Mouse (Mus musculus): Measurements from ENCODE around the gene Pafah2. TPM values are rescaled to one million over a fixed set of nuclear protein-coding genes. Genes with fewer than 3 reads are reported as not detected.

The Pafah2 gene
- polyA plus RNA-seq, 1 experiment: 4.9 TPM

- Histone ChIP-seq H3K27ac (ENCODE audit: insufficient read depth, low read length) (no peak overlapping the region), H3K4me3 (ENCODE audit: extremely low read depth, insufficient read depth, insufficient read length) (no peak overlapping the region), H3K4me1 (ENCODE audit: control insufficient read depth, insufficient read depth, insufficient read length) (no peaks in the 10 kb centered on the region), H3K36me3 (ENCODE audit: control insufficient read depth, insufficient read depth, low read length) (no peaks in the 10 kb centered on the region), H3K27me3 (ENCODE audit: control insufficient read depth, insufficient read depth, low read length) (no peaks in the 10 kb centered on the region)
- no peak for DNase-seq (ENCODE audit: low read depth in 1 of 2, low spot score in 2 of 2)
- 92% methylated on average over 17 of the region's 17 CpGs for WGBS
- TF ChIP-seq CTCF (IDR thresholded peaks at IDR 0.05; ENCODE audit: extremely low read depth, insufficient read depth, insufficient read length, insufficient replicate concordance) (no peak), POLR2A (IDR thresholded peaks at IDR 0.05; ENCODE audit: low read depth, low read length) (no peak)
Measured at GRCm38 (mm10) chr4:134416177-134416576, 20.1 kb downstream of the Pafah2 start.

GRCm38 (mm10) chr4:134416602-134417001, 20.5 kb downstream of the Pafah2 start:
- Histone ChIP-seq H3K36me3 (ENCODE audit: control insufficient read depth, insufficient read depth, low read length) (no peaks in the 10 kb centered on the region), H3K4me3 (ENCODE audit: extremely low read depth, insufficient read depth, insufficient read length) (no peak overlapping the region), H3K27ac (ENCODE audit: insufficient read depth, low read length) (no peak overlapping the region), H3K4me1 (ENCODE audit: control insufficient read depth, insufficient read depth, insufficient read length) (no peaks in the 10 kb centered on the region), H3K27me3 (ENCODE audit: control insufficient read depth, insufficient read depth, low read length) (no peaks in the 10 kb centered on the region)
- no peak for DNase-seq (ENCODE audit: low read depth in 1 of 2, low spot score in 2 of 2)
- TF ChIP-seq CTCF (IDR thresholded peaks at IDR 0.05; ENCODE audit: extremely low read depth, insufficient read depth, insufficient read length, insufficient replicate concordance): no peak
- TF ChIP-seq POLR2A (IDR thresholded peaks at IDR 0.05; ENCODE audit: low read depth, low read length): no peak
- 92% methylated on average over 15 of the region's 15 CpGs for WGBS

- Histone ChIP-seq H3K4me3 (ENCODE audit: extremely low read depth, insufficient read depth, insufficient read length) (no peak overlapping the region), H3K4me1 (ENCODE audit: control insufficient read depth, insufficient read depth, insufficient read length) (no peaks in the 10 kb centered on the region), H3K27ac (ENCODE audit: insufficient read depth, low read length) (no peak overlapping the region), H3K27me3 (ENCODE audit: control insufficient read depth, insufficient read depth, low read length) (no peaks in the 10 kb centered on the region), H3K36me3 (ENCODE audit: control insufficient read depth, insufficient read depth, low read length) (no peaks in the 10 kb centered on the region)
- TF ChIP-seq CTCF (IDR thresholded peaks at IDR 0.05; ENCODE audit: extremely low read depth, insufficient read depth, insufficient read length, insufficient replicate concordance) (no peak), POLR2A (IDR thresholded peaks at IDR 0.05; ENCODE audit: low read depth, low read length) (no peak)
- no peak for DNase-seq (ENCODE audit: low read depth in 1 of 2, low spot score in 2 of 2)
- 87% methylated on average over 7 of the region's 7 CpGs for WGBS
Measured at GRCm38 (mm10) chr4:134417111-134417510, 21.0 kb downstream of the Pafah2 start.

GRCm38 (mm10) chr4:134421971-134422370, 25.9 kb downstream of the Pafah2 start:
- no peaks in the 10 kb centered on the region for H3K27me3 ChIP-seq (ENCODE audit: control insufficient read depth, insufficient read depth, low read length)
- no peak overlapping the region for H3K27ac ChIP-seq (ENCODE audit: insufficient read depth, low read length)
- no peaks in the 10 kb centered on the region for H3K4me1 ChIP-seq (ENCODE audit: control insufficient read depth, insufficient read depth, insufficient read length)
- WGBS: 88% methylated on average over 11 of the region's 11 CpGs
- no peak for DNase-seq (ENCODE audit: low read depth in 1 of 2, low spot score in 2 of 2)
- TF ChIP-seq CTCF (IDR thresholded peaks at IDR 0.05; ENCODE audit: extremely low read depth, insufficient read depth, insufficient read length, insufficient replicate concordance) (no peak), POLR2A (IDR thresholded peaks at IDR 0.05; ENCODE audit: low read depth, low read length) (no peak)
- no peaks in the 10 kb centered on the region for H3K36me3 ChIP-seq (ENCODE audit: control insufficient read depth, insufficient read depth, low read length)
- no peak overlapping the region for H3K4me3 ChIP-seq (ENCODE audit: extremely low read depth, insufficient read depth, insufficient read length)

- Histone ChIP-seq H3K36me3 (ENCODE audit: control insufficient read depth, insufficient read depth, low read length) (no peaks in the 10 kb centered on the region), H3K4me3 (ENCODE audit: extremely low read depth, insufficient read depth, insufficient read length) (no peak overlapping the region), H3K4me1 (ENCODE audit: control insufficient read depth, insufficient read depth, insufficient read length) (no peaks in the 10 kb centered on the region), H3K27me3 (ENCODE audit: control insufficient read depth, insufficient read depth, low read length) (no peaks in the 10 kb centered on the region), H3K27ac (ENCODE audit: insufficient read depth, low read length) (no peak overlapping the region)
- TF ChIP-seq POLR2A (IDR thresholded peaks at IDR 0.05; ENCODE audit: low read depth, low read length): no peak
- no peak for TF ChIP-seq CTCF (IDR thresholded peaks at IDR 0.05; ENCODE audit: extremely low read depth, insufficient read depth, insufficient read length, insufficient replicate concordance)
- WGBS: 89% methylated on average over 7 of the region's 7 CpGs
- DNase-seq (ENCODE audit: low read depth in 1 of 2, low spot score in 2 of 2): no peak
Measured at GRCm38 (mm10) chr4:134423949-134424348, 27.8 kb downstream of the Pafah2 start.

GRCm38 (mm10) chr4:134425088-134425487, 29.0 kb downstream of the Pafah2 start:
- no peaks in the 10 kb centered on the region for H3K36me3 ChIP-seq (ENCODE audit: control insufficient read depth, insufficient read depth, low read length)
- 86% methylated on average over 7 of the region's 7 CpGs for WGBS
- no peaks in the 10 kb centered on the region for H3K27me3 ChIP-seq (ENCODE audit: control insufficient read depth, insufficient read depth, low read length)
- DNase-seq (ENCODE audit: low read depth in 1 of 2, low spot score in 2 of 2): no peak
- no peak overlapping the region for H3K4me3 ChIP-seq (ENCODE audit: extremely low read depth, insufficient read depth, insufficient read length)
- H3K4me1 ChIP-seq (ENCODE audit: control insufficient read depth, insufficient read depth, insufficient read length): no peaks in the 10 kb centered on the region
- no peak for TF ChIP-seq CTCF (IDR thresholded peaks at IDR 0.05; ENCODE audit: extremely low read depth, insufficient read depth, insufficient read length, insufficient replicate concordance)
- TF ChIP-seq POLR2A (IDR thresholded peaks at IDR 0.05; ENCODE audit: low read depth, low read length): no peak
- no peak overlapping the region for H3K27ac ChIP-seq (ENCODE audit: insufficient read depth, low read length)

- no peak overlapping the region for H3K27ac ChIP-seq (ENCODE audit: insufficient read depth, low read length)
- no peaks in the 10 kb centered on the region for H3K4me1 ChIP-seq (ENCODE audit: control insufficient read depth, insufficient read depth, insufficient read length)
- WGBS: 69% methylated on average over 23 of the region's 23 CpGs
- TF ChIP-seq CTCF (IDR thresholded peaks at IDR 0.05; ENCODE audit: extremely low read depth, insufficient read depth, insufficient read length, insufficient replicate concordance): no peak
- no peak for TF ChIP-seq POLR2A (IDR thresholded peaks at IDR 0.05; ENCODE audit: low read depth, low read length)
- no peaks in the 10 kb centered on the region for H3K27me3 ChIP-seq (ENCODE audit: control insufficient read depth, insufficient read depth, low read length)
- no peak for DNase-seq (ENCODE audit: low read depth in 1 of 2, low spot score in 2 of 2)
- H3K4me3 ChIP-seq (ENCODE audit: extremely low read depth, insufficient read depth, insufficient read length): no peak overlapping the region
- H3K36me3 ChIP-seq (ENCODE audit: control insufficient read depth, insufficient read depth, low read length): no peaks in the 10 kb centered on the region
Measured at GRCm38 (mm10) chr4:134430381-134431004, 34.4 kb downstream of the Pafah2 start.

Data from spleen, adult 2 months (tissue).